Mouse (Mus musculus): Measurements from ENCODE around the gene Eppin. TPM values are rescaled to one million over a fixed set of nuclear protein-coding genes. Genes with fewer than 3 reads are reported as not detected.

Gene Eppin
- total and polyA plus RNA-seq, 3 experiments, result not detected

DNA sequence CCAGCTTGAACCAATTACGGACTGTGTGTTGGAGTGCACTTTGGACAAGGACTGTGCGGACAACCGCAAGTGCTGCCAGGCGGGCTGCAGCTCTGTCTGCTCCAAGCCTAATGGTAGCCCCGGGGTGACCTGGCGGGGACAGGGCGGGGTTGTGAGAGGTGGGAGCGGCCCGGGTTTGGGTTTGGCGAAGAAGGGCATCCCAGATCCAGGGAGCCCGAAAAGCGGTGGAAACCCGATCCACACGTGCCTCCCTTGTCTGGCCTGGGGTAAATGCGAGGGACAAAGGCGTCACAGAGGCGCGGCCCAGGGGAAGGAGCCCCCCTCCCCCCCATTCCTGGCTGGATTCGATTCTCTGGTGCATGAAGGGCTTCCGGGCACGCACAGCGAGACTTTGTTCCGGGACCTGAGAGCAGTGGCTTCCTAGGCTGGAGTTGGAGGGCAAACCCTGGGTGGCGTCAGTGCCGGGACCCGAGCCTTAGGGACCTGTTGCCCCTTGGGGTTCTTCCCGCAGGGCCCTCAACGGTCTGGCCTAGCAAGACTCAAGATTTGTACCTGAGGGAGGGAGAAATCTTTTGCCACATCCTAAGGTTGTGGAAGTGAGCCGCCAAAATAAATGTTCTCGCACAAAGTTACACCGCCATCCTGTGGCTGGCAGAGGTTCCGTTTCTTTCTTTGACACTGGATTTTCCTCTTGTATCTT, 29.9 kb downstream of the Eppin start:
- no peaks in the 10 kb centered on the region for H3K9me3 ChIP-seq (replicated peaks)
- H3K27me3 ChIP-seq (ENCODE audit: insufficient read depth, low read length), result peaks cover 15% of the 10 kb centered on the region
- DNase-seq (ENCODE audit: low spot score) (no peak), ATAC-seq (ENCODE audit: extremely low read depth, insufficient number of reproducible peaks, low FRiP score, poor library complexity, severe bottlenecking) (no peak)
- no peaks in the 10 kb centered on the region for H3K4me1 ChIP-seq (ENCODE audit: insufficient read depth, low read depth, low read length)
- no peak for TF ChIP-seq GATA1 (IDR thresholded peaks at IDR 0.05; ENCODE audit: borderline replicate concordance, low read length)
- no peak for TF ChIP-seq TAL1 (conservative IDR thresholded peaks at IDR 0.05; ENCODE audit: low read depth, low read length)
- TF ChIP-seq CTCF (IDR thresholded peaks at IDR 0.05; ENCODE audit: low read depth, low read length), result no peak
- TF ChIP-seq POLR2AphosphoS5 (IDR thresholded peaks at IDR 0.05; ENCODE audit: insufficient replicate concordance, low read depth, low read length), result no peak
- no peak for TF ChIP-seq GATA2 (IDR thresholded peaks at IDR 0.05; ENCODE audit: borderline replicate concordance, low read depth, low read length)
- no peaks in the 10 kb centered on the region for H3K36me3 ChIP-seq (replicated peaks)
- no peak overlapping the region for H3K4me3 ChIP-seq (ENCODE audit: low read depth, low read length)

DNA sequence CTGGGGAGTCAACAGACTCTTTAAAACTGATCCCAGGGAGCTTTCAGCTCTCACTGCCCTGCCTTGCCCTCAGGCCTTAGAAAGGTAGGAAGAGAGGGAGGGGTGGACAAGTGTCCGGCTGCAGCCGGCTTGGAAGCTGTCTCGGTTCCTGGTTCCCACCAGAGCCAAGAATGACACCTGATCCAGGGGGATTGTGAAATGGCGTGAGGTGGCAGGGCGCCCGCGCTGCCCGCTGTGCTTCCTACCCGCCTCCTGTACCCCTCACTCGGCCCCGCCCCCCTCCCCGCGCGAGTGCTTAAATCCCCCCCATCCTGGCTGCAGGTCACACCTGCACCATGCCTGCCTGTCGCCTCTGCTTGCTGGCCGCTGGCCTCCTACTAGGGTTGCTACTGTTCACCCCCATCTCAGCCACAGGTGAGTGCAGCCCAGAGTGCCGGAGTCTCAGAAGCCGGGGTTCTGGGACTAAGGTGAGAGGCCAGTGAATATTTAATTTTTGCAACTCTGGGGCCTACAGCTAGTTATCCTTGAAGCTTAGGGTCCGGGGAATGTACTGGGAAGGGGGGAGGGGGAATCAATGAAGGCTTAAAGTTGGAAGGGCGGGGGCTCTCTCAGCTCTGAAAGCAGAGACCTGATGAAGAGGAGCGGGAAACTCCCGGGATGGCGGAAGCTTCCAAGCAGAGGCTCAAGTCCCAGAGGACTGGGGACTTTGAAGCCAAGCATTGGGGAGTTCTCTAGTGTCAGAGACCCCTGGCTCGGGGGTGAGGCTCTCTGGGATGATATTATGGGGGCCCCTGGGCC, 30.8 kb downstream of the Eppin start, which contains the start of gene Wfdc2:
Gene Wfdc2 (plus strand): TSS at position 23 of the 798 bp plus-strand sequence.
- DNase-seq (ENCODE audit: low spot score) (no peak), ATAC-seq (ENCODE audit: extremely low read depth, insufficient number of reproducible peaks, low FRiP score, poor library complexity, severe bottlenecking) (no peak)
- no peaks in the 10 kb centered on the region for H3K4me1 ChIP-seq (ENCODE audit: insufficient read depth, low read depth, low read length)
- H3K27me3 ChIP-seq (ENCODE audit: insufficient read depth, low read length), result peaks cover 15% of the 10 kb centered on the region
- H3K4me3 ChIP-seq (ENCODE audit: low read depth, low read length), result no peak within 1 kb of the TSS
- no peak for TF ChIP-seq CTCF (IDR thresholded peaks at IDR 0.05; ENCODE audit: low read depth, low read length)
- TF ChIP-seq GATA1 (IDR thresholded peaks at IDR 0.05; ENCODE audit: borderline replicate concordance, low read length), result no peak
- no peak for TF ChIP-seq GATA2 (IDR thresholded peaks at IDR 0.05; ENCODE audit: borderline replicate concordance, low read depth, low read length)
- TF ChIP-seq TAL1 (conservative IDR thresholded peaks at IDR 0.05; ENCODE audit: low read depth, low read length), result no peak
- no peak for TF ChIP-seq POLR2AphosphoS5 (IDR thresholded peaks at IDR 0.05; ENCODE audit: insufficient replicate concordance, low read depth, low read length)
- H3K36me3 ChIP-seq (replicated peaks), result no peaks in the 10 kb centered on the region
- H3K9me3 ChIP-seq (replicated peaks), result no peaks in the 10 kb centered on the region

DNA sequence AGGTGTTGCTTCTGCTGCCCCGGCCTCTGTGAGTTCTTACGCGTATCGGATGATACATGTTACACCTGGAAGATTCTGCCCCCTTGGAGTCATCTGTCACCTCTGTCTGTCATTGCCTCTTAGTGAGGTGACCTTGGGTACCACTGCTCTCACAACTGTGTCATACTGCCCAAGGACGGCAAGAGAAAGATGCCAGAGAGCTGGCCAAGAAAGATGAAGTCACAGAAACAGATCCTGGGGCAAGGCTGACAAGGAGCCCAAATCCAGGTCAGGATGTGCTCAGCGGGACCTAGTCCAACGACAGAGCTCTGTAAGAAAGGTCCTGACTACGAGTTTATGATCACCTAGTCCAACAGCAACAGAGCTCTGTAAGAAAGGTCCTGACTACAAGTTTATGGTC, 33.3 kb downstream of the Eppin start:
- Histone ChIP-seq H3K36me3 (replicated peaks) (no peaks in the 10 kb centered on the region), H3K27me3 (ENCODE audit: insufficient read depth, low read length) (peaks cover 15% of the 10 kb centered on the region), H3K4me1 (ENCODE audit: insufficient read depth, low read depth, low read length) (no peaks in the 10 kb centered on the region), H3K9me3 (replicated peaks) (no peaks in the 10 kb centered on the region), H3K4me3 (ENCODE audit: low read depth, low read length) (no peak overlapping the region)
- no peak for DNase-seq (ENCODE audit: low spot score)
- TF ChIP-seq GATA1 (IDR thresholded peaks at IDR 0.05; ENCODE audit: borderline replicate concordance, low read length) (no peak), TAL1 (conservative IDR thresholded peaks at IDR 0.05; ENCODE audit: low read depth, low read length) (no peak), POLR2AphosphoS5 (IDR thresholded peaks at IDR 0.05; ENCODE audit: insufficient replicate concordance, low read depth, low read length) (no peak), GATA2 (IDR thresholded peaks at IDR 0.05; ENCODE audit: borderline replicate concordance, low read depth, low read length) (no peak), CTCF (IDR thresholded peaks at IDR 0.05; ENCODE audit: low read depth, low read length) (no peak)
- no peak for ATAC-seq (ENCODE audit: extremely low read depth, insufficient number of reproducible peaks, low FRiP score, poor library complexity, severe bottlenecking)

DNA sequence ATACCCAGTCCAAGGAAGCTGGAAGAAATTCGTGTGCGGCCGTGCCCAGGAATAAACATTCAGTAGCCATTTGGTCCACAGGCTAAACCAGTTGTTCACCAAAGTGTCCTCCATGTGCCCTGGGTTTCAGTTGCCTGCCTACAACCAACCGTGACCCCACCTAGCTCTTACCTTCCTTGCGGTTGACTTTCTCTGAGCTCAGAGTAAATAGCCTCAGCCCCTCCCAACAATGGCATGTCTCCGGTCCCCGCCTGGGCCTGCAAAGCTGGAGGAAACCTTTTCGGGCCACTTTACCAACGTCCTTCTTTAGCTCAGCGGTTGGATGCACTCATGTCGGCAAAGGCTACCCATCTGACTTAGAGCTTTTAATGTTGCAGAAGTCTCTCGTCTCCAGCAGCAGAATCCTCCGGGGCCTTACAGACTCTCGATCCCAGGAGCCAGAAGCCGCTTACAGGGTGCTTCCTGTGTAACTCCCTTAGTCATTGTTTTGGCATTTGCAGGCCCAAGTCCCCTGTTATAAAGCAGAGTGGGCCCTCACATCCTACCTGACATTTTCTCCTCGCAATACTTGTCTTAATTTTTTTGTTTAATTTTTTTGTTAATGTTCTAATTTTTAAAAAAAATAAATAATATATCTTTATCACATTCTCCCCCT, 34.3 kb downstream of the Eppin start:
- TF ChIP-seq GATA2 (IDR thresholded peaks at IDR 0.05; ENCODE audit: borderline replicate concordance, low read depth, low read length) (no peak), GATA1 (IDR thresholded peaks at IDR 0.05; ENCODE audit: borderline replicate concordance, low read length) (no peak), CTCF (IDR thresholded peaks at IDR 0.05; ENCODE audit: low read depth, low read length) (no peak), POLR2AphosphoS5 (IDR thresholded peaks at IDR 0.05; ENCODE audit: insufficient replicate concordance, low read depth, low read length) (no peak), TAL1 (conservative IDR thresholded peaks at IDR 0.05; ENCODE audit: low read depth, low read length) (no peak)
- Histone ChIP-seq H3K4me1 (ENCODE audit: insufficient read depth, low read depth, low read length) (no peaks in the 10 kb centered on the region), H3K4me3 (ENCODE audit: low read depth, low read length) (no peak overlapping the region), H3K27me3 (ENCODE audit: insufficient read depth, low read length) (peaks cover 15% of the 10 kb centered on the region), H3K9me3 (replicated peaks) (no peaks in the 10 kb centered on the region), H3K36me3 (replicated peaks) (no peaks in the 10 kb centered on the region)
- ATAC-seq (ENCODE audit: extremely low read depth, insufficient number of reproducible peaks, low FRiP score, poor library complexity, severe bottlenecking) (no peak), DNase-seq (ENCODE audit: low spot score) (no peak)

DNA sequence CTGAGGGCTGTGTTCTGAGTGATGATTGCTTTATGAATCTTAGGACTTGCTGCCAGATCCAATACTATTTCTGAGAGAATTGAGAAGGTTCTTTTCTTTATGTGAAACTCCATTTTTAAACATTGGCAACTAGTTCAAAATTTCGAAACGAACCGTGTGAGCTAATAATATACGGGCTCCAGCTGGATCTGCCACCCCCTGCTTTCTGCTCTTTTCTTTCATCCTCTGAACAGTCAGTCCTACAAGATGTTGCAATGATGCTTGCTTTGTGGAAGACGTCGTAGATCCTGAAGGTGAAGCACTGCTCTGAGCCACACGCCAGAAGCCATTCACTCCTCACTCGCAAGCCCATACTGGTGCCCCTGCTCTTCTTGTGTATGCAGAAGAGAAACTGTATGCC, 35.0 kb downstream of the Eppin start:
- ATAC-seq (ENCODE audit: extremely low read depth, insufficient number of reproducible peaks, low FRiP score, poor library complexity, severe bottlenecking) (no peak), DNase-seq (ENCODE audit: low spot score) (no peak)
- H3K4me1 ChIP-seq (ENCODE audit: insufficient read depth, low read depth, low read length), result no peaks in the 10 kb centered on the region
- no peaks in the 10 kb centered on the region for H3K36me3 ChIP-seq (replicated peaks)
- no peak overlapping the region for H3K4me3 ChIP-seq (ENCODE audit: low read depth, low read length)
- H3K27me3 ChIP-seq (ENCODE audit: insufficient read depth, low read length), result peaks cover 11% of the 10 kb centered on the region
- no peaks in the 10 kb centered on the region for H3K9me3 ChIP-seq (replicated peaks)
- TF ChIP-seq GATA2 (IDR thresholded peaks at IDR 0.05; ENCODE audit: borderline replicate concordance, low read depth, low read length) (no peak), POLR2AphosphoS5 (IDR thresholded peaks at IDR 0.05; ENCODE audit: insufficient replicate concordance, low read depth, low read length) (no peak), GATA1 (IDR thresholded peaks at IDR 0.05; ENCODE audit: borderline replicate concordance, low read length) (no peak), CTCF (IDR thresholded peaks at IDR 0.05; ENCODE audit: low read depth, low read length) (no peak), TAL1 (conservative IDR thresholded peaks at IDR 0.05; ENCODE audit: low read depth, low read length) (no peak)

DNA sequence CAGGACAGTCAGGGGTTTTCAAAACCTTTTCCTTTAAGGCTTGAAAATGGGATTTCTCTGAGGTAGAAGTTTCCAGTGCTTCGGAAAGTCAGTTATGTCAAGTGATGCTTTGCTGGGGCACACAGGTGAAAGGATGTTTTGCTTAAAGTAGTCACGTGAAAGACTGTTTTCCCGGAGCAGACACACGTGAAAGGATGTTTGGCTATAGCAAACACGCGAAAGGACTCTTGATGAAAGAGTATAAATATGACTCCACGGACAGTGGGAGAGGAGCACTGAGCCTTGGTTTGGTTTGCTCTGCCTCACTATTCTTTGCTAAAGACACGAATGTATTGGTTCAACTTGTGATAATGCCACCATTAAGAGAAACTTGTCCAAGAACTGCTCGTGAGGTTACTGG, 41.9 kb downstream of the Eppin start:
- H3K27me3 ChIP-seq (ENCODE audit: insufficient read depth, low read length), result peaks cover 4% of the 10 kb centered on the region; the same call in 1 of the 2 replicates
- no peaks in the 10 kb centered on the region for H3K4me1 ChIP-seq (ENCODE audit: insufficient read depth, low read depth, low read length)
- DNase-seq (ENCODE audit: low spot score), result no peak
- TF ChIP-seq CTCF (IDR thresholded peaks at IDR 0.05; ENCODE audit: low read depth, low read length) (no peak), TAL1 (conservative IDR thresholded peaks at IDR 0.05; ENCODE audit: low read depth, low read length) (no peak), POLR2AphosphoS5 (IDR thresholded peaks at IDR 0.05; ENCODE audit: insufficient replicate concordance, low read depth, low read length) (no peak), GATA2 (IDR thresholded peaks at IDR 0.05; ENCODE audit: borderline replicate concordance, low read depth, low read length) (no peak), GATA1 (IDR thresholded peaks at IDR 0.05; ENCODE audit: borderline replicate concordance, low read length) (no peak)
- H3K36me3 ChIP-seq (replicated peaks), result no peaks in the 10 kb centered on the region
- ATAC-seq (ENCODE audit: extremely low read depth, insufficient number of reproducible peaks, low FRiP score, poor library complexity, severe bottlenecking), result no peak
- H3K4me3 ChIP-seq (ENCODE audit: low read depth, low read length), result no peak overlapping the region
- no peaks in the 10 kb centered on the region for H3K9me3 ChIP-seq (replicated peaks)
